Comparison of ENCODE assay signal across 8 mouse cellular contexts in the genomic region with DNA sequence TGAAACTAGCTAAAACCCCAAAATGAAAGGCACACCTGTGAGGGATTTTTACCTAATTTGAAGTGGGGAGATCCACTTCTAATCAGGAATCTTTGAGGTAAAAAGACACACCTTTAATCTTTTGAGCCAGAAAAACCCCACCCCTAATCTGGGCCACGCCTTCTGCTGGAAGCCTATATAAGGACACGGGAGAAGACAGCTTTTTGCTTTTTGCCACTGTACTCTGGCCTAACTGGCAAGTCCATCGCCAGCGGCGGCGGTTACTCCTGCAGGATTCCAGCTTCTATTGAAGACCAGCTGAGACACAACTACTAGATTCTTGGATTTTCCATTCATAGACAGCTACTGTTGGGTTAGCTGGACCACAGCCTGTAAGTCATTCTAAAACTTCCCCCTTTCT. TPM values are rescaled to one million over a fixed set of nuclear protein-coding genes. Genes with fewer than 3 reads are reported as not detected.
DNase-seq lines count a peak whose midpoint lies in the region; ATAC-seq and TF ChIP-seq lines count a peak whose summit lies in the region.

Gene Zbed3, plus strand, starts transcription at position 213 of the 400 bp plus-strand sequence.

- DNase-seq in liver, adult 2 months (ENCODE audit: extremely low read depth, low read depth, low spot score) = no peak
- DNase-seq in liver = no peak
- DNase-seq in embryonic facial prominence, embryonic 11.5 days (ENCODE audit: low spot score) = no peak
- DNase-seq in hindbrain, embryonic 11.5 days (ENCODE audit: low spot score) = no peak
- DNase-seq in left cerebral cortex, postnatal 14 days (ENCODE audit: low spot score in 2 of 2) = no peak
- no peak for DNase-seq in urinary bladder, postnatal 14 days (ENCODE audit: low spot score)
- no peak for DNase-seq in gastrocnemius, postnatal 14 days

- no peaks in the 10 kb centered on the region for H3K36me3 ChIP-seq in liver, adult 2 months (ENCODE audit: control insufficient read depth, insufficient read depth, low read length)
- no peaks in the 10 kb centered on the region for H3K36me3 ChIP-seq in embryonic facial prominence, embryonic 11.5 days (replicated peaks; ENCODE audit: control insufficient read depth, insufficient read depth, low read depth, low read length)
- no peaks in the 10 kb centered on the region for H3K36me3 ChIP-seq in hindbrain, embryonic 11.5 days (ENCODE audit: control insufficient read depth, insufficient read depth, low read length)

- no peak for TF ChIP-seq POLR2A in liver, adult 2 months (IDR thresholded peaks at IDR 0.05; ENCODE audit: extremely low read depth, insufficient read depth, low read length)
- no peak for TF ChIP-seq POLR2A in olfactory bulb, adult 2 months (IDR thresholded peaks at IDR 0.05; ENCODE audit: insufficient read depth, low read depth, low read length)

- peaks cover 5% of the 10 kb centered on the region; the same call in 1 of the 2 replicates for H3K4me1 ChIP-seq in liver, adult 2 months (ENCODE audit: control insufficient read depth, insufficient read depth, low read length)
- H3K4me1 ChIP-seq in embryonic facial prominence, embryonic 11.5 days (ENCODE audit: control insufficient read depth, insufficient read depth, low read length) = no peaks in the 10 kb centered on the region; the same call in 1 of the 2 replicates
- H3K4me1 ChIP-seq in hindbrain, embryonic 11.5 days (replicated peaks; ENCODE audit: control insufficient read depth, insufficient read depth, low read length) = 0 out of 2 replicates have a peak, but pooled peaks cover 4% of the 10 kb centered on the region
- H3K4me1 ChIP-seq in olfactory bulb, adult 2 months (ENCODE audit: control insufficient read depth, insufficient read depth, low read length) = peaks cover 9% of the 10 kb centered on the region

- intact Hi-C loops in left cerebral cortex, postnatal 14 days (cut with DNase I) = no loop called here
- intact Hi-C loops in gastrocnemius, postnatal 14 days (cut with DNase I; ENCODE audit: low total_unique reads) = no loop called here

- no peak within 1 kb of the TSS for H3K9ac ChIP-seq in liver, adult 2 months (ENCODE audit: low read depth, low read length)
- peak within 1 kb of the TSS; percentile 99 for H3K9ac ChIP-seq in embryonic facial prominence, embryonic 11.5 days (replicated peaks; ENCODE audit: low read length)
- peak within 1 kb of the TSS; percentile 96 for H3K9ac ChIP-seq in hindbrain, embryonic 11.5 days (ENCODE audit: low read depth, low read length)

- no peaks in the 10 kb centered on the region for H3K9me3 ChIP-seq in embryonic facial prominence, embryonic 11.5 days (replicated peaks; ENCODE audit: control insufficient read depth, low read length)
- H3K9me3 ChIP-seq in hindbrain, embryonic 11.5 days (ENCODE audit: control insufficient read depth, low read length) = no peaks in the 10 kb centered on the region

- ATAC-seq in embryonic facial prominence, embryonic 11.5 days (replicated peaks; ENCODE audit: insufficient number of reproducible peaks, low FRiP score, low TSS enrichment, low read depth) = no peak
- no peak for ATAC-seq in hindbrain, embryonic 11.5 days (ENCODE audit: low FRiP score)

- TF ChIP-seq CTCF in liver, adult 2 months (IDR thresholded peaks at IDR 0.05; ENCODE audit: low read depth, low read length) = no peak
- no peak for TF ChIP-seq CTCF in olfactory bulb, adult 2 months (IDR thresholded peaks at IDR 0.05; ENCODE audit: insufficient read depth, low read depth, low read length)

- H3K79me2 ChIP-seq in liver, adult 2 months (ENCODE audit: control insufficient read depth, insufficient read depth, low read length) = peaks cover 11% of the 10 kb centered on the region; the same call in 1 of the 2 replicates

- no peaks in the 10 kb centered on the region for H3K27me3 ChIP-seq in liver, adult 2 months (ENCODE audit: control insufficient read depth, insufficient read depth, low read length)
- H3K27me3 ChIP-seq in embryonic facial prominence, embryonic 11.5 days (ENCODE audit: control insufficient read depth, insufficient read depth, low read length) = no peaks in the 10 kb centered on the region
- H3K27me3 ChIP-seq in hindbrain, embryonic 11.5 days (ENCODE audit: control insufficient read depth, insufficient read depth, low read length) = no peaks in the 10 kb centered on the region

- no peak within 1 kb of the TSS for H3K27ac ChIP-seq in liver, adult 2 months (replicated peaks; ENCODE audit: insufficient read depth, low read depth, low read length)
- peak within 1 kb of the TSS; percentile 99 for H3K27ac ChIP-seq in embryonic facial prominence, embryonic 11.5 days (replicated peaks; ENCODE audit: low read depth, low read length)
- H3K27ac ChIP-seq in hindbrain, embryonic 11.5 days (ENCODE audit: low read depth, low read length) = no peak within 1 kb of the TSS
- H3K27ac ChIP-seq in olfactory bulb, adult 2 months (ENCODE audit: insufficient read depth, low read depth, low read length) = no peak within 1 kb of the TSS

- peak within 1 kb of the TSS; percentile 81 for H3K4me2 ChIP-seq in embryonic facial prominence, embryonic 11.5 days (ENCODE audit: low read depth, low read length)
- peak within 1 kb of the TSS; percentile 83 for H3K4me2 ChIP-seq in hindbrain, embryonic 11.5 days (replicated peaks; ENCODE audit: low read depth, low read length)

- peak within 1 kb of the TSS; percentile 97 for H3K4me3 ChIP-seq in liver, adult 2 months (ENCODE audit: insufficient read depth, low read depth, low read length)
- H3K4me3 ChIP-seq in embryonic facial prominence, embryonic 11.5 days (ENCODE audit: low read depth, low read length) = peak within 1 kb of the TSS; percentile 83
- peak within 1 kb of the TSS; percentile 74 for H3K4me3 ChIP-seq in hindbrain, embryonic 11.5 days (ENCODE audit: low read depth, low read length)
- H3K4me3 ChIP-seq in olfactory bulb, adult 2 months (ENCODE audit: insufficient read depth, low read depth, low read length) = peak within 1 kb of the TSS; percentile 74

- 95% methylated on average over 6 of the region's 6 CpGs for WGBS in liver, adult 2 months
- 90% methylated on average over 6 of the region's 6 CpGs for WGBS in embryonic facial prominence, embryonic 11.5 days
- 93% methylated on average over 6 of the region's 6 CpGs for WGBS in hindbrain, embryonic 11.5 days
- 92% methylated on average over 6 of the region's 6 CpGs for WGBS in olfactory bulb, adult 2 months

RNA-seq across cellular contexts. Expression of gene Zbed3, which starts in this region (rescaled TPM):
- 1.1 and 1.9 TPM in 2 replicates for total RNA-seq in liver, adult 2 months (2014; rRNA removed)
- 4.4 and 5.4 TPM in 2 replicates for polyA plus RNA-seq in liver, adult 2 months (2012; rRNA removed)
- 71.2 and 82.0 TPM in 2 replicates for polyA plus RNA-seq in embryonic facial prominence, embryonic 11.5 days (2014; fragmentation: Nextera tagmentation; extraction: Ambion mirVana)
- polyA plus RNA-seq in hindbrain, embryonic 11.5 days (2014; fragmentation: Nextera tagmentation; extraction: Ambion mirVana) = 50.8 and 53.8 TPM in 2 replicates
- total RNA-seq in left cerebral cortex, postnatal 14 days (2021) = 10 to 100 TPM; 16.7 to 17.3 TPM
- not detected in 2 replicates for polyA plus RNA-seq in olfactory bulb, adult 2 months (2012; ENCODE audit: insufficient read depth, insufficient read length, low replicate concordance, missing spikeins)
- 1 to 10 TPM; 9.1 to 9.7 TPM for total RNA-seq in gastrocnemius, postnatal 14 days (2021)
